Mouse (Mus musculus): ENCODE data around the gene Sp1. TPM values are rescaled to one million over a fixed set of nuclear protein-coding genes. Genes with fewer than 3 reads are reported as not detected.

Sp1 gene
- 16.9 and 18.9 TPM in 2 replicates for polyA plus RNA-seq (2014; fragmentation: Nextera tagmentation; extraction: Ambion mirVana)

DNA sequence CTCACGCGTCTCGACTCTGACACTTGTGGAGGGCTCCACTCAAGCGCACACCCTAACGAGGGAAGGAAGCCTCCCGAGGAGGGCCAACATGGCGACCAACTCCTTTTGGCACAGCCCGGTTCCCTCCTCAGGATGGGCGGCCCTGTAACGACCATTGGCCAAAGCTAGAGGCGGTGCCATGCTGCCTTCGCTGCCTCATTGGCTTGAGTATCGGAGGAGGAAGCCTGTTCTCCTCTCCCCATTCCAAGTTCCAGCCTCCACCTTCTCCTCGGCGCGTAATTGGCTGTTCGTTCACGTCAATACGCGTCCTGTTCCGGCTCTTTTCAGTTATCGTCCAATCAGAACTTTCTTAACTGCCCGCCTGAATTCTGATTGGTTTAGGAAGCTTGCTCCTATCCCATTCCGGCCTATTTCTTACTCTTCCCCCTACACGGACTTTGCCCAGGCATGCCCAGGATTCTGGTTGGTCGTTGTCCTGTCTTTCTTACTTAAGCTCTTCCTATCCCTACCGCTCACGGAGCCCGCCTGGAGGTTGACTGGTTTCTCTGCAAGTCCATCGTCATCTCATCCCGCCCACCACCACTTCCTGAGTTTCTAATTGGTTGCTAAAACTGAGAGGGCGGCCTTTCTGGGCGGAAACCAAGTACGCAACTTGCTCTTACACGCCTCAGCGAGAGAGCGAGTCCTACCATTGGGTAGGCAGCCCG, at the start of gene Sp1:
Sp1 (plus strand) TSS at position 655 of the 707 bp plus-strand sequence.
- H3K4me2 ChIP-seq (replicated peaks; ENCODE audit: low read depth, low read length) = peak within 1 kb of the TSS; percentile 50
- no peaks in the 10 kb centered on the region for H3K9me3 ChIP-seq (ENCODE audit: control insufficient read depth, low read depth, low read length)
- H3K27me3 ChIP-seq (ENCODE audit: control insufficient read depth, insufficient read depth, low read length) = no peaks in the 10 kb centered on the region
- H3K9ac ChIP-seq (replicated peaks; ENCODE audit: low read depth, low read length) = peak within 1 kb of the TSS; percentile 85
- peak; percentile 97 for ATAC-seq (ENCODE audit: insufficient number of reproducible peaks, insufficient read depth, low FRiP score, low read depth)
- H3K27ac ChIP-seq (ENCODE audit: low read length) = peak within 1 kb of the TSS; percentile 99
- WGBS = 0% methylated on average over 38 of the region's 38 CpGs
- H3K4me3 ChIP-seq (ENCODE audit: low read depth, low read length) = peak within 1 kb of the TSS; percentile 75
- H3K4me1 ChIP-seq (ENCODE audit: control insufficient read depth, insufficient read depth, low read length) = peaks cover 17% of the 10 kb centered on the region
- peaks cover 27% of the 10 kb centered on the region for H3K36me3 ChIP-seq (ENCODE audit: control insufficient read depth, insufficient read depth, low read length)

DNA sequence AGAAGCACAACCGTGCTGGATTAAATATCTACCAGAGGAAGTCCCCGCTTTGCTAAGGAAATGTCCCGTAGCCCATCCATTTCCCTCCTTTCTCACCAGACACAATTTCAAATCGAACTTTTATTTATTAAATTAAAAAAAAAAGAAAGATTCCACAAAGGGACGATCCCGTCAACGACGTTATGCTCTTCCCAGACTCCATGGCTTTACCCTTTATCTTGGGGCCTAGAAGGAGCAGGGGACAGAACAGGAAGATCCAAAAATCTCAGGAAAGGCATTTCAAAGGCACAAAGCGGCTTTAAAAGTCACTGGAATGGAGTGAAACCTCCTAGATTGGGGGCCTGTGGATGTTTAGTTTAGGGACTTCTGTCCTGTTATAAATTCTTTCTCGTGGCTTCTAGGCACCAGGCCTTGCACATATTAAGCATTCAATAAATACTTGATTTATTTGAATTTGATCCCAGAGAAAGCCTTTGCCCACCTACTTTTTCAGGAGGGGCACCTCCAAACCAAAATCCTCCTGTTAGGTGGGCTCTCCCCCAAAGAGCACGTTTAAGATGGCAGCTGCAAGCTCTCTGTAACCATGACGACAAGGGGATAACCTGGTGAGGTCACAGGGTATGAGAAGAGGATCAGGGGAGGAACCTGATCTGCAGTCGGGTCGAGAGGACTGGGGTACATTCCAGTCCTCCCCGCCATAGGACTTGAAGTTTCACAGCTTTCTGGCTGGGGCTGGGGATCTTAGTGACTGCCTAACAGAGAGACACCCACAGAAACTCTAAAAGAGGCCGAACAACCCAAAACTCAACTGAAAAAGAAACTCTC, 49.2 kb upstream of the Sp1 start:
- peak overlapping the region; percentile 53; the same call in 1 of the 2 replicates for H3K4me3 ChIP-seq (ENCODE audit: low read depth, low read length)
- H3K9ac ChIP-seq (replicated peaks; ENCODE audit: low read depth, low read length) = no peak overlapping the region
- no peaks in the 10 kb centered on the region for H3K36me3 ChIP-seq (ENCODE audit: control insufficient read depth, insufficient read depth, low read length)
- no peaks in the 10 kb centered on the region for H3K9me3 ChIP-seq (ENCODE audit: control insufficient read depth, low read depth, low read length)
- peak overlapping the region; percentile 96 for H3K4me2 ChIP-seq (replicated peaks; ENCODE audit: low read depth, low read length)
- peaks cover 8% of the 10 kb centered on the region; the same call in 1 of the 2 replicates for H3K4me1 ChIP-seq (ENCODE audit: control insufficient read depth, insufficient read depth, low read length)
- no peak for ATAC-seq (ENCODE audit: insufficient number of reproducible peaks, insufficient read depth, low FRiP score, low read depth)
- WGBS = 44% methylated on average over 16 of the region's 16 CpGs
- H3K27ac ChIP-seq (ENCODE audit: low read length) = peak overlapping the region; percentile 80; the same call in 1 of the 2 replicates
- 0 out of 2 replicates have a peak, but pooled peaks cover 7% of the 10 kb centered on the region for H3K27me3 ChIP-seq (ENCODE audit: control insufficient read depth, insufficient read depth, low read length)

DNA sequence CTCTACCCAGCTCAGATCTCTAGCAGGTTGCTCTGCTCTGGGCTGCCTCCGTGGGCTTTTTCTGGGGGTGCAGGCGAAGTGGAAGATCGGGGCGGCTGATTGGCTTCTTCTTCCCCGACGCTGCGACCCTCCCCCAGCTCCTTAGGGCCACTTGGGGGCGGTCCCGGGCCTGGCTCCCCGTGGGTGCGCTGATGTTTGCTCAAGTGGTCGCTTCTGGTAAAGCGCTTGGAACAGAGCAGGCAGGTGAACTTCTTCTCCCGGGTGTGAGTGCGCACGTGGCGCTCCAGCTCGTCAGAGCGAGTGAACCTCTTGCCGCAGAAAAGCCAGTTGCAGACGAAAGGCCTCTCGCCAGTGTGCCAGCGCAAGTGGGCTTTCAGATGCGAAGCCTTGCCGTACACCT, 47.8 kb upstream of the Sp1 start:
- Histone ChIP-seq H3K4me3 (ENCODE audit: low read depth, low read length) (peak overlapping the region; percentile 4; the same call in 1 of the 2 replicates), H3K9ac (replicated peaks; ENCODE audit: low read depth, low read length) (no peak overlapping the region), H3K9me3 (ENCODE audit: control insufficient read depth, low read depth, low read length) (no peaks in the 10 kb centered on the region), H3K36me3 (ENCODE audit: control insufficient read depth, insufficient read depth, low read length) (no peaks in the 10 kb centered on the region), H3K27ac (ENCODE audit: low read length) (no peak overlapping the region), H3K4me1 (ENCODE audit: control insufficient read depth, insufficient read depth, low read length) (peaks cover 19% of the 10 kb centered on the region), H3K27me3 (ENCODE audit: control insufficient read depth, insufficient read depth, low read length) (0 out of 2 replicates have a peak, but pooled peaks cover 7% of the 10 kb centered on the region), H3K4me2 (replicated peaks; ENCODE audit: low read depth, low read length) (peak overlapping the region; percentile 32)
- 3% methylated on average over 25 of the region's 25 CpGs for WGBS
- ATAC-seq (ENCODE audit: insufficient number of reproducible peaks, insufficient read depth, low FRiP score, low read depth) = no peak

DNA sequence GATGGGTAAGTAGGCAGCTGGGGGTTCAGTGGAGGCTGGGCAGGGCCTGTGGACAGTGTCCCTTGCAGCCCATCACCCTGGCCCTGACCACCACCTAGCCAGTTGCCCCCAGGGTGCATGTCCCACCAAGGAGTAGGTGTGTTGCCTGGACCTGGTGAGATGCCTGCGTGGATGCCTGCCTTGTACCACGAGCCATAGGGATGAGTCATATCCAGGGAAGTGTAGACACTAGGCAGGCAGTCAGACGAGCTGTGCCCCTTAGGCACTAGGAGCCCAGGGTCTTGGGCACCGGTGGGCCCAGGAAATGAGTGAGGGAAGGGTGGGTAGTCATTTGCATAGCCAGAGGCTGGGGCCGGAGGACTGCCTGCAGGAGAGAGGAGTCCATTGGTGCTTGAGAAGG, 47.1 kb upstream of the Sp1 start:
- ATAC-seq (ENCODE audit: insufficient number of reproducible peaks, insufficient read depth, low FRiP score, low read depth) = no peak; the same call in 1 of the 2 replicates
- no peaks in the 10 kb centered on the region for H3K9me3 ChIP-seq (ENCODE audit: control insufficient read depth, low read depth, low read length)
- no peaks in the 10 kb centered on the region for H3K36me3 ChIP-seq (ENCODE audit: control insufficient read depth, insufficient read depth, low read length)
- WGBS = 33% methylated on average over 5 of the region's 5 CpGs
- no peak overlapping the region for H3K27ac ChIP-seq (ENCODE audit: low read length)
- peaks cover 19% of the 10 kb centered on the region for H3K4me1 ChIP-seq (ENCODE audit: control insufficient read depth, insufficient read depth, low read length)
- H3K4me2 ChIP-seq (replicated peaks; ENCODE audit: low read depth, low read length) = no peak overlapping the region
- 0 out of 2 replicates have a peak, but pooled peaks cover 7% of the 10 kb centered on the region for H3K27me3 ChIP-seq (ENCODE audit: control insufficient read depth, insufficient read depth, low read length)
- H3K9ac ChIP-seq (replicated peaks; ENCODE audit: low read depth, low read length) = no peak overlapping the region
- H3K4me3 ChIP-seq (ENCODE audit: low read depth, low read length) = no peak overlapping the region

DNA sequence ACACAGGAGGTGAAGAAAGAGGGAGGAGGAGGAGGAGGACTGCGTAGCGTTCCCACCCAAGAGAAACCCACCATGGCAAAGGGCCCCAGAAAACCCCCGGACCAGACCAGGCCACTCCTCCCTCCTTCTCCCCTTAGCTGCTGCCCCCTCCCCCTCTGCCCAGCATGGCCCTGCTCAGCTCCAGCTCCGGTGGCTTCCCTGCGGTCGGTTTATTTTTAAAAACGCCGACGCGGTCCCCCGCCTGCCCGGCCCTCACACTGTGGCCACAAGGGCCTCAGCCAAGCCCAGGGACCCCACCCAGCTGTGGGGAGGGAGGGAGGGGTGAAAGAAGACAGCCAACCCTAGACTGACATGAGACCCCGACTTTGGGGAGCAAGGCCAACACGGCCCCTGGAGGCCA, 43.3 kb upstream of the Sp1 start:
- Histone ChIP-seq H3K4me2 (replicated peaks; ENCODE audit: low read depth, low read length) (peak overlapping the region; percentile 40), H3K27me3 (ENCODE audit: control insufficient read depth, insufficient read depth, low read length) (0 out of 2 replicates have a peak, but pooled peaks cover 7% of the 10 kb centered on the region), H3K4me1 (ENCODE audit: control insufficient read depth, insufficient read depth, low read length) (peaks cover 24% of the 10 kb centered on the region), H3K27ac (ENCODE audit: low read length) (peak overlapping the region; percentile 63), H3K9ac (replicated peaks; ENCODE audit: low read depth, low read length) (0 out of 2 replicates have a peak overlapping the region, but pooled peaks have one; percentile 18), H3K36me3 (ENCODE audit: control insufficient read depth, insufficient read depth, low read length) (no peaks in the 10 kb centered on the region), H3K9me3 (ENCODE audit: control insufficient read depth, low read depth, low read length) (no peaks in the 10 kb centered on the region), H3K4me3 (ENCODE audit: low read depth, low read length) (peak overlapping the region; percentile 9)
- ATAC-seq (ENCODE audit: insufficient number of reproducible peaks, insufficient read depth, low FRiP score, low read depth) = no peak
- 12% methylated on average over 14 of the region's 14 CpGs for WGBS

DNA sequence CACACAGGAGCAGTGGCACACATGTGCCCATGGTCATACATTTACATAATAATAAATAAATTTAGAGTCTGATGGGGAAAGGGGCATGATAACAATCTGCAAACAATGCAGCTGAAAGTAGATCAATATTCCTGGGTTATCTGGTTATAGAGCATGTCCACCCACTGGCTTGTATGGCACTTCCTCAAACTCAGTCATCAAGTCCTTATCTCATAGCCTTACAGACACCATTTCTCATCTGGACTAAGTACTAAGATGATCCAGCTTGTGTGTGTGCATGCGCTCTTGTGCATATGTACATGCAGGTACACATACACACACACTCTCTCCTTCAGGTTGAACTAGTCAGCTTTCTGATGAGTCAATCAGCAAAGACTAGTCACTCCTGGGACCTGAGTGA, 41.3 kb upstream of the Sp1 start:
- H3K4me3 ChIP-seq (ENCODE audit: low read depth, low read length) = no peak overlapping the region
- no peak for ATAC-seq (ENCODE audit: insufficient number of reproducible peaks, insufficient read depth, low FRiP score, low read depth)
- no peak overlapping the region for H3K4me2 ChIP-seq (replicated peaks; ENCODE audit: low read depth, low read length)
- no peak overlapping the region for H3K27ac ChIP-seq (ENCODE audit: low read length)
- no peaks in the 10 kb centered on the region for H3K9me3 ChIP-seq (ENCODE audit: control insufficient read depth, low read depth, low read length)
- H3K9ac ChIP-seq (replicated peaks; ENCODE audit: low read depth, low read length) = no peak overlapping the region
- peaks cover 17% of the 10 kb centered on the region for H3K4me1 ChIP-seq (ENCODE audit: control insufficient read depth, insufficient read depth, low read length)
- H3K36me3 ChIP-seq (ENCODE audit: control insufficient read depth, insufficient read depth, low read length) = no peaks in the 10 kb centered on the region
- no peaks in the 10 kb centered on the region for H3K27me3 ChIP-seq (ENCODE audit: control insufficient read depth, insufficient read depth, low read length)
- 89% methylated on average over 1 of the region's 1 CpGs for WGBS

DNA sequence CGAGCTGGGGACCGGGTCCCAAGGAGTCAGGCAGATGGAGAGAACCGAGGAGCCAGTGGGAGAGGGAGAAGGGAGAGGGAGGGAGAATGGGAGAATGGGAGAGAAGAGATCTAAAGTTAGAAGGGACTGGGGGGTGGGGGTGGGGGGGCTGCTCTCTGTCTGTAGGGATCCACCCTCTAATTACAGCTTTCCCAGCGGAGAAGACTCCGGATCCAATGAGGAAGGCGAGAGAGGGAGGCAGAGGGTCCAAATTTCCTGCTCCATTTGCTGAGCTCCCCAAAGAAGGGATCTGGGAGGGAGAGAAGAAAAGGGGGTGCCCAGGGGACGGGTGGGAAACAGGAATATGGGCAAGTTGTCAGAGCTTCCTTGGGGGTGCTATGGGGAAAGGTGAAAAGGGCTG, 39.7 kb upstream of the Sp1 start:
- Histone ChIP-seq H3K27ac (ENCODE audit: low read length) (no peak overlapping the region), H3K4me3 (ENCODE audit: low read depth, low read length) (peak overlapping the region; percentile 22; the same call in 1 of the 2 replicates), H3K4me1 (ENCODE audit: control insufficient read depth, insufficient read depth, low read length) (peaks cover 30% of the 10 kb centered on the region), H3K9ac (replicated peaks; ENCODE audit: low read depth, low read length) (0 out of 2 replicates have a peak overlapping the region, but pooled peaks have one; percentile 14), H3K36me3 (ENCODE audit: control insufficient read depth, insufficient read depth, low read length) (no peaks in the 10 kb centered on the region), H3K27me3 (ENCODE audit: control insufficient read depth, insufficient read depth, low read length) (no peaks in the 10 kb centered on the region), H3K9me3 (ENCODE audit: control insufficient read depth, low read depth, low read length) (no peaks in the 10 kb centered on the region), H3K4me2 (replicated peaks; ENCODE audit: low read depth, low read length) (peak overlapping the region; percentile 46)
- 16% methylated on average over 7 of the region's 7 CpGs for WGBS
- no peak for ATAC-seq (ENCODE audit: insufficient number of reproducible peaks, insufficient read depth, low FRiP score, low read depth)

DNA sequence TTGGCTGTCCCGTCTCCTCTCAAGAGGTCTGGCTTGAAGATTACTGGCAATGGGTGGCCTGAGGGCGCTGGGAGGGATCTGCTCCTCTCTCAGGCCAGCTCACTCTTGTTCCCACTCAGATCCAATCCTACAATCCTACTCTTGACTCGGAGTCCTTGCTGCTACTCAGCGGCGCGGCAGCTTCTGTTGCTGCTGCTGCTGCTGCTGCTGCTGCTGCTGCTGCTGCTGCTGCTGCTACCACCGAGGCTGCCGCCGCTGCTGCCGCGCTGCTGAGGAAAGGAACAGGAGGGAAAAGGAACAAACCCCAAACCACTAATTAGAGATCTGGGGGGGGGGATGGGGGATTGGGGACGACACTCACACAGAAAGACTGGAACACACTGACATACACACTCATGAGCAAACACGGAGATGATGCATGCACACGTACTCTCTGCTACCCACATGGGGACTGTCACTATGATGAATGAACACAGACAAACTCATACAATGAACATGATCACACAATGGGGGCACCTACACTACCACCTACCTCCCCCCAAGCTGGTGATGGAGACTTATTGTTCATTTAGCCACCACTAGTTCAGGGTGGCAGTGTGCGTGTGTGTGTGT, 39.1 kb upstream of the Sp1 start, which contains the start of gene Sp7:
Sp7 (minus strand) TSS at position 450 of the 612 bp plus-strand sequence.
- H3K4me1 ChIP-seq (ENCODE audit: control insufficient read depth, insufficient read depth, low read length) = peaks cover 30% of the 10 kb centered on the region
- no peak for ATAC-seq (ENCODE audit: insufficient number of reproducible peaks, insufficient read depth, low FRiP score, low read depth)
- 9% methylated on average over 15 of the region's 15 CpGs for WGBS
- no peaks in the 10 kb centered on the region for H3K36me3 ChIP-seq (ENCODE audit: control insufficient read depth, insufficient read depth, low read length)
- peak within 1 kb of the TSS; percentile 22; the same call in 1 of the 2 replicates for H3K4me3 ChIP-seq (ENCODE audit: low read depth, low read length)
- H3K27me3 ChIP-seq (ENCODE audit: control insufficient read depth, insufficient read depth, low read length) = no peaks in the 10 kb centered on the region
- H3K9ac ChIP-seq (replicated peaks; ENCODE audit: low read depth, low read length) = 0 out of 2 replicates have a peak within 1 kb of the TSS, but pooled peaks have one; percentile 14
- peak within 1 kb of the TSS; percentile 46 for H3K4me2 ChIP-seq (replicated peaks; ENCODE audit: low read depth, low read length)
- H3K9me3 ChIP-seq (ENCODE audit: control insufficient read depth, low read depth, low read length) = no peaks in the 10 kb centered on the region
- no peak within 1 kb of the TSS for H3K27ac ChIP-seq (ENCODE audit: low read length)

Measured in stomach, embryonic 14.5 days (tissue).